Mouse (Mus musculus) macrophage (primary cell): ENCODE measurements around the gene Vmn2r58. TPM values are rescaled to one million over a fixed set of nuclear protein-coding genes. Genes with fewer than 3 reads are reported as not detected.
"Not testable (repeated sequence)": the region's sequence is repeated elsewhere in the genome, so short reads cannot be mapped to it uniquely, and the experiment has no call there.

Source experiments
- H3K27ac ChIP-seq: fragments of 350-480 bp; formaldehyde crosslinking; 2 replicates; pipeline ENCODE4 v1.9.0; 2021
- H3K36me3 ChIP-seq: fragments of 350-480 bp; formaldehyde crosslinking; 2 replicates; pipeline ENCODE4 v1.9.0; 2021; ENCODE audit errors: inconsistent target
- H3K4me3 ChIP-seq: fragments of 350-480 bp; formaldehyde crosslinking; 2 replicates; pipeline ENCODE4 v1.9.0; 2021; ENCODE audit errors: inconsistent target
- H3K79me2 ChIP-seq: fragments of 350-480 bp; formaldehyde crosslinking; 2 replicates; pipeline ENCODE4 v1.9.0; 2021; ENCODE audit errors: inconsistent target
- WGBS: methylation state at CpG from one replicate; pipeline ENCODE4 v1.1.7; 2026; ENCODE audit warnings: inconsistent platforms; ENCODE audit not compliant: missing documents; 5-methylcytosine and 5-hydroxymethylcytosine counted together
- polyA plus RNA-seq: library from polyadenylated mRNA; stranded (reverse); fragments of 250-400 nt; gene quantifications from 3 replicates; pipeline ENCODE4 v1.2.4, GENCODE M21; 2018; ENCODE audit warnings: inconsistent platforms
- total RNA-seq, 78 experiments: library from RNA; depleted of rRNA; stranded (reverse); fragments of 250-400 nt; gene quantifications; 1 replicate in 9 of 78; 2 replicates in 24 of 78; 3 replicates in 43 of 78; 4 replicates in 2 of 78; pipeline ENCODE4 v1.2.4; 2018; ENCODE audit warnings: inconsistent platforms in 56 of 78

The Vmn2r58 gene
- not detected for total RNA-seq (2018; cell fraction: chromatin; rRNA removed)
- not detected for total RNA-seq (2018; cell fraction: cytosol; rRNA removed)
- not detected for total RNA-seq (2018; cell fraction: nucleus; rRNA removed)
- polyA plus RNA-seq = not detected in 3 replicates

- H3K27ac ChIP-seq, H3K36me3 ChIP-seq, H3K79me2 ChIP-seq, H3K4me3 ChIP-seq: not testable (repeated sequence)
- 87% methylated on average over 3 of the region's 5 CpGs for whole genome bisulfite sequencing
These were observed at the start of gene Vmn2r58 for GRCm38 (mm10) chr7:41872612-41873011. Vmn2r58 (minus strand) TSS chr7:41872712.

Other genes with a start within 250 kb of the Vmn2r58 start
- gene Zfp788, start 239.5 kb downstream of the Vmn2r58 start, polyA plus RNA-seq = 5.4 to 6.9 TPM (median 6.1 TPM) in 3 replicates
- not detected in 3 replicates for gene Vmn2r59, start 186.3 kb upstream of the Vmn2r58 start, polyA plus RNA-seq
- not detected in 3 replicates for gene Vmn2r60, start 235.1 kb upstream of the Vmn2r58 start, polyA plus RNA-seq